Mouse (Mus musculus) gastrocnemius, adult 2 months (tissue): ENCODE results near the gene Mrpl12. TPM values are rescaled to one million over a fixed set of nuclear protein-coding genes. Genes with fewer than 3 reads are reported as not detected.

ENCODE experiments used
- DNase-seq: peaks from one replicate; pipeline ENCODE4 v3.0.0; 2022
- H3K27ac ChIP-seq: fragments of 200-600 bp; 2 replicates; pipeline ENCODE4 v1.8.1; 2022; ENCODE audit warnings: mild to moderate bottlenecking
- H3K4me3 ChIP-seq: fragments of 200-600 bp; 2 replicates; pipeline ENCODE4 v1.8.1; 2022; ENCODE audit warnings: mild to moderate bottlenecking, moderate library complexity
- CTCF ChIP-seq: fragments of 200-600 bp; IDR thresholded peaks from 2 replicates; pipeline ENCODE4 v1.8.1; 2022; ENCODE audit warnings: antibody characterized with exemption, mild to moderate bottlenecking, moderate library complexity
- intact Hi-C: fragments of 180-260 bp; cut with DNase I; formaldehyde crosslinking; loops from one replicate; pipeline ENCODE4 v1.15.1; 2025
- total RNA-seq, 2 experiments: library from RNA; stranded (reverse); gene quantifications; 2 replicates each; pipeline ENCODE4 v1.2.3; 2021

The Mrpl12 gene
- total RNA-seq, 2 experiments from 2014 or later = 120 to 177 TPM

DNA sequence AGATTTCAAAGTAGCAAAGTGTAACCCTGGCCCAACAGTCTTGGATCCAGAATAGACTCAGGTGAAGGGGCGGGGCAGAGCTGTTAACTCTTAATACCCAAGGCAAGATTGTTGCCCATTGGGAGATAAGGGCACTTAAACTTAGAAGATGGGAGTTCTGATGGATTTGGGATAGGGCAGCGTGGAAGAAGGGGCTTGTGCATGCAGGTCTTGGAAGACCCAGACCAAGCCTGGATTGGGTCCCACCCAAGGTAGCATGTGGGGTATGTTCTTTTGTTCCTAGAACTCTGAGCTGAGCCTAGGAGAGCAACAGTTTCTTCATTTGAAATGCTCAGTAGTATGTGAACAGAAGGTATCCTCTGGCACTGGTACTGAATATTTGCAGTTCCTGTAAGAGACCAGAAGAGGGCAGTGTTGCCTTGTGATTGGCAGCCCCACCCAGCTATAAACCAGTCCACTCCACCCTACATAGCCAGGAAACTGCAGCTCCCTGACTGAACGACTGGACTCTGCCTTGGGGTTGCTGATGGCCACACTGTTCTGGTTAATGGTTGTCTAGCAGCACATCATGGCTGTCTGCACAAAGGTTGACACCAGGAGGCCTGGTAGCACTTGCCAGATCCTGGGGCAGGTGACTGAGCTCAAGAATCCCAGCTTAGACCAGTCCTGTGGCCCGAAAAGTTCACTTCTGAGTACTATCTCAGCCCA lies 4.8 kb downstream of the Mrpl12 start:
- peak overlapping the region; percentile 78 for H3K27ac ChIP-seq
- H3K4me3 ChIP-seq = no peak overlapping the region
- intact Hi-C loops = loop anchor here (1.0 kb wide), 1 partner anchor 123 kb away; no protein-coding TSS in a partner anchor
- DNase-seq = peak; percentile 69
- peak; percentile 94; the same call in 1 of the 2 replicates for TF ChIP-seq CTCF

DNA sequence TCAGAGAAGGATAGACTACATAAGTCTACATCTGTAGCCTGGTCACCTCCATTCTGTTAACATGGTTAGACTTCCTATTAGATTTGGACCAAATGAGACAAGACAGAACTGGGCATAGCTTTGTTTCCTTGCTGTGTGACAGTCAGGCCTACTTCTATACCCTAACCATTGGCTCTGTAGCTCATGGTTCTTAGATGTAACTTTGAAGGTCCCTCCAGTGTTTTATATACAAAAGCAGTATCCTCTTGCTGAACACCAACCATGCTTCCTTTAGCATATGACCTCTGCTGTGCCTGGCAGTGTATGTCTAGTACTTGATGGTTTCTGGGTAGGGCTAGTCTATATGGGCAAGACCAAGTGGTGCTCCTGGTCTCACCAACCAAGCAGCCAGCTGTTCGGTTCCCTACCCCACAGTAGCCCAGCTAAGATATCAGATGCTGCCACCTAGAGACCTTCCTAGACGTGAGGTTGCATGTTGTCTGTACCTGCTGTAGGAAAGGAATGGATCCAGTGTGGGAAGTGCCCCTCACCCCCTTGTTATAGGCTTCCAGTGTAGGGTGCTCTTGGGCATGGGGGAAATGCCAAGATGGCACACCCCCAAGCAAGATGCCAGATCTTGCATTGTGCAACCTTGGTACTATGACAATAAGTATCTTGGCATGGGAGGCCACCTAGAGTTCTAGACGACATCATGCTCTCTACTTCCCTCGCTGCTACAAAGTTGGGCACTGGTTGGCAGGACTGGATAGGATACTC lies 6.1 kb downstream of the Mrpl12 start:
- H3K4me3 ChIP-seq = no peak overlapping the region
- no peak for TF ChIP-seq CTCF
- DNase-seq = no peak
- H3K27ac ChIP-seq = peak overlapping the region; percentile 86
- intact Hi-C loops = loop anchor here (5.0 to 10.0 kb wide), 2 partner anchors 222 to 294 kb away; partner anchors contain the start of genes Cenpx, Gps1, Lrrc45 and Rfng

DNA sequence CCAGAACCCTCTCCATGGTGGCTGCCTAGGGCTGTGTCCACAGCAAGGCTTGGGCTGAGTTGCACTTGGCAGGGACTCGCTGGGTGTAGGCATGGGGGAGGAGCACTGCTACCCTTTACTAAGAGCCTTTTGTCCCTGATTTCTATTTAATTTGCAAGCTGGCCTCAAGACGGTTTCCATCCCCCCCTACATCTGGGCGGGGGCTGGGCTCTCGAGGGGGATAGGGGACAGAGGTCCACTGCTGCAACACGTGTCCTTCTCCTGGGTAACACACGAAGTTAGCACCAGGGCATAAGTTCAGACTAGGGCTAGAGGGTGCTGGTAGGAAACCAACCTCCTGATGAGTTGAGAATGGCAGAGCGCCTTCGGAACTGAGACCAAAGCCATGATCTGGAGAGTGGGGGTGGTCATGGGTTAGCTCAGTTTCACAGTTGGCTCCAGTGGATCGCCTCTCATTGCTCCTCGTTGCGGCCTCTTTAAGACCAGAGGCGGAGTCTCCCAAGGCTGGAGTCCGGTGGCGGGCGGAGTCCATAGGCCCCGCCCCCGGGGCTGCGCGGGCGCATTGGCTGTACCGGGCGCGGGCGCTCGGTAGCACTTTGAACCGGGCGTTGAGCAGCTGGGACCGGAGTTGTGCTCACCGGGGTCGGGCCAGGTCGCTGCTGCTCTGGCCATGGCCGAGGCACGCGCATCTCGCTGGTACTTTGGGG lies 7.1 kb downstream of the Mrpl12 start, which contains the start of gene Slc25a10:
Gene Slc25a10 (plus strand): TSS at position 524 of the 707 bp plus-strand sequence.
- H3K4me3 ChIP-seq = peak within 1 kb of the TSS; percentile 92
- DNase-seq = peak; percentile 95
- no peak for TF ChIP-seq CTCF
- intact Hi-C loops = loop anchor here (5.0 to 10.0 kb wide), 2 partner anchors 221 to 293 kb away; partner anchors contain the start of genes Cenpx, Gps1, Lrrc45 and Rfng
- peak within 1 kb of the TSS; percentile 86 for H3K27ac ChIP-seq

DNA sequence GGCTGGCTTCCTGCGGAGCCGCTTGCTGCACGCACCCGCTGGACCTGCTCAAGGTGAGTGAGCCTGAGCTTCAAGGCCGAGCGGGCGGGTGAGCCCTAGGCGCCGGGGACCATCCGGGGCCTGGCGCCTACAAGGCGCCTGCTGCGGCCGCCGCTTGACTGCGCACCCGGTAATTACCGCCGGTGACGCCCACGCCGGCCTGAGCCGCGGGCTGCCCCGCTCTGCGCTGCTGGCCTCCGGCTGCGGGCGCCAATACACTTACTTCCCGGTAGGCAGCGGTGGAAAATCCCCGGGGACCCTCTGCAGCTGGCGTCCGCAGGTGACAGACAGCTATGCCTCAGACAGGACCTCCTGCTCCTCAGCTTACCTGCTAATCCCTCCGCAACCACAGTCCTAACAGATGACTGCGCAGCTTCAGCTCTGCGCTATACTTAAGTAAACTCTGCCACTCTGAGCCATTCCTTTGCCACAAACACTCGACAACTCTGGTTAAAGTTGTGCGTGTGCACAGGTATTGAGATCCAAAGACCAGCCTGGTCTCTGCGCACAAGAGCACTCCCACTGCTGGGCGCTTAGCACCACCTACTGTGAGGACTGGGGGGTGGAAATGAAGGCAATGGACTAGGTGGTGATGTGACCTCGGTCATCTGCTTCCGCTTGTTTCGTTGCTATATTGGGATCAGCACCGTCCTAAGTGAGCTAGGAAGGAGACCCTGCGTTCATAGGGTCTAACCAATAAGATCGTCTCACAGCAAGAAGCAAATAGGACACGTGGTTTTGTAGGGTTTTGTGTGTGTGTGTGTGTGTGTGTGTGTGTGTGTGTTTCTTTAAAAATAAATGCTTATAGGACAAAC lies 7.8 kb downstream of the Mrpl12 start:
- DNase-seq = peak; percentile 50
- intact Hi-C loops = loop anchor here (5.0 to 10.0 kb wide), 2 partner anchors 220 to 293 kb away; partner anchors contain the start of genes Cenpx, Gps1, Lrrc45 and Rfng
- H3K4me3 ChIP-seq = peak overlapping the region; percentile 92
- peak overlapping the region; percentile 86 for H3K27ac ChIP-seq
- peak; percentile 21; the same call in 1 of the 2 replicates for TF ChIP-seq CTCF

DNA sequence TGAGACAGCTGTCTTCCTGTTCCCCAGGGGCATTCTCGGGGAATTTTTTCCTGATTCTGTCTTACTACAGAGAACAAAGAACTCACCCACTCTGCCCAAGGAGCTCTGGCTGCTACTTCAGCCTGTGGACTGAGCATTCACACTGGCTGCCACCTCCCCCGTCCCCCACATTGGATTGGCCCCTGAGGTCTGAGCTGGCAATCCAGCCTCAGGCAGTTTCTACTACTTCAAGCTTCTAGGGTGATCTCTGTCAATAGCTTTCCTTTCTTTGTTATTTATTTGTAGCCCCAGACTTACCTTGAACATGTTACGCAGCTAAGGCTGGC lies 8.4 kb downstream of the Mrpl12 start:
- Histone ChIP-seq H3K4me3 (peak overlapping the region; percentile 92), H3K27ac (no peak overlapping the region)
- intact Hi-C loops = loop anchor here (5.0 to 10.0 kb wide), 2 partner anchors 219 to 292 kb away; partner anchors contain the start of genes Cenpx, Gps1, Lrrc45 and Rfng
- no peak for DNase-seq
- no peak for TF ChIP-seq CTCF

DNA sequence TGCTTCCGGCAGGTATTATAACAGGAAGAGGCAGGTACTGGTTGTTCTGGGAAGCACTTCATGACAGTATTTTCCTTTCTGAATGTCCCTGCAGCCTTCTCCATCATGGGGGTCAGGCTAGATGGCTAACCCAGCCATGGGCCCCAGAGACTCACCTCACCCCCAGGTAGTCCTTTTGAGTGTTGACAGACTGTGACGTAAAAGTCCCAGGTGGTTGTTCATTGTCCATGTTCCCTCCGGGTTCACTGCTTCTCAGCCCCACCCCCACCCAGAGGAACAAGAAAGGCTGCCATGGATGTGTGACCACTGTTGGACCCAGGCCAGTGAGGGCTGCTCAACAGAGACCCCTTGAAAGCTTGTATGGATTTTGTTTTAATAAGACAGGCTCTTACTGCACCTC lies 8.9 kb downstream of the Mrpl12 start:
- TF ChIP-seq CTCF = no peak
- Histone ChIP-seq H3K27ac (no peak overlapping the region), H3K4me3 (peak overlapping the region; percentile 92; the same call in 1 of the 2 replicates)
- no peak for DNase-seq
- intact Hi-C loops = loop anchor here (5.0 to 10.0 kb wide), 2 partner anchors 219 to 291 kb away; partner anchors contain the start of genes Cenpx, Gps1, Lrrc45 and Rfng

DNA sequence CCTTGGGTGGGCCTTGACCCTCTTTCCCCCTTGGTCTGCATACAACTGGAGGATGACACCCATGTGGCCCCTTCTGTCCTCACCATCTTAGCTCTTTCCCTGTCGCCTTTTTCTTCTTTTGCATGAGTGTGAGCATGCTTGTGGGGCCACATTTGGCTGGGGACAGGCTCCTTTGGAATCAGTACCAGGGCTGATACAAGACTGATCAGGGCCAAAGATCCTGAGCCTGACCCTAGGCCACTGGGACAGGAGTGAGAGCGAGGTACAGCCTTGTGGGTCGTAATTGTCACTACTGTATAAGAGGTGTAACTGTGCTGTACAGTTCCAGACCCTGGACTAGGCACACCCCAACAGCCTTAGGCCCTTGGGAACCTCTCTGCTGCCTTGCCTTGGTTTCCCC lies 9.5 kb downstream of the Mrpl12 start:
- no peak for DNase-seq
- no peak for TF ChIP-seq CTCF
- intact Hi-C loops = loop anchor here (5.0 to 10.0 kb wide), 2 partner anchors 218 to 291 kb away; partner anchors contain the start of genes Cenpx, Gps1, Lrrc45 and Rfng
- Histone ChIP-seq H3K4me3 (no peak overlapping the region), H3K27ac (no peak overlapping the region)

DNA sequence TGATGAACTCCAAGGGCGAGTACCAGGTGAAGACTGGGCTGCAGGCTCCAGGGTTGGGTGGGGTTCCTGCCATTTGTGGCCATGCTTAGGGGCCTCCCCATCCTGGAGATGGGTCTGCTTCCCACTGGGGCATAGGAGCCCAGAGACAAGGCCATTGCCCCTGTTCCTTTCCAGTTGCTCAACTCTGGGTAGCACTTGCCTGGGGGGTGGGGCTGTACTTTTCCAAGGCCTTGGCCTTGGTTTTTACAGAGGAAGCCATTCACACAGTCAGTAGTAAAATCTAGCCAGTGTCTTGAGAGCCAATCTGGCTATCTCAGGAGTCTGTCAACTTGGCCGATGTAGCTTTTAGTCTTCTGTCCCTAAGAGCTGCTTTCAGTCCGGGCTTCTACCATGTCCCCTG lies 13.0 kb downstream of the Mrpl12 start:
- DNase-seq = no peak
- intact Hi-C loops = loop anchor here (10.0 kb wide), 1 partner anchor 287 kb away; the partner anchor contains the start of genes Gps1 and Rfng
- peak overlapping the region; percentile 28; the same call in 1 of the 2 replicates for H3K27ac ChIP-seq

DNA sequence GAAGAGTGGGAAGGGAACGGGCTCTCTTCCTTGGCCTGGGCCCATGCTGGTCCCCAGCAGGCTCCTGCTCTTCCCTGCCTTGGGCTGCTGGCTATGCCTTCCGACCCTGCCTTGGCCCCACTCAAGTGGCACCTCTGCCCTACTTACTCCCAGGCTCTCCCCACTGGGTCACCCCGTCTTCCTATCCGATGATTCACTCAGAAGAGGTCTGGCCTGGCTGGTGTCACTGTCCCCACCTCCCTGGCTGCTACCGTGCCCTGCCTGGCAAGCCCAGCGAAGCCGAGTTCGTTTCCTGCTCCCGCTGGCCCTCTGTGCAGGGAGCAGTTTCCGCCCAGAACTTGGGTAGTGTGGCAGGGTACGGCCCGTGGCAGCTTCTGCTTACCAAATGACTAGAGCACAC lies 13.8 kb downstream of the Mrpl12 start:
- intact Hi-C loops = loop anchor here (10.0 kb wide), 1 partner anchor 287 kb away; the partner anchor contains the start of genes Gps1 and Rfng
- TF ChIP-seq CTCF = no peak
- Histone ChIP-seq H3K4me3 (no peak overlapping the region), H3K27ac (peak overlapping the region; percentile 28; the same call in 1 of the 2 replicates)
- DNase-seq = no peak

More for the DNA sequence above, 13.0 kb downstream of the Mrpl12 start:
- TF ChIP-seq CTCF = no peak
- no peak overlapping the region for H3K4me3 ChIP-seq

DNA sequence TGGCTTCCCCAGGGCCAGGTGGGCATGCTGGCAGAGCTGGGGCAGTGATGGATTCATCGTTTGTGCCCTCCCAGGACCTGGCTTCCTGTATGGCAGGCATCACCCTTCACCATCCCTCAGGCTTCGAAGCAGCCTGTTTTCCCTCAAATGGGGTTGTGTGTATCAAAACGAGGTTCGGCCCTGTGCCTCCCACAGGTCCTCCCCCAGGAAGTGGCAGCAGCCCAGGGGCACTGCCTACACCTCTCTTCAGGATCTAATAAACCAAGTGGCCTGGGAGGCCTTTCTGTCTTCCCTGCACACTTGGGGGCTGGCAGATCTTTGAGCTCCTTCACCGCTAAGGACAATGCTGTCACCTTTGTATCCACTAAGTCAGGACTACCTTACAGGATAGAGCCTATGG lies 14.5 kb downstream of the Mrpl12 start:
- intact Hi-C loops = loop anchor here (10.0 kb wide), 1 partner anchor 286 kb away; the partner anchor contains the start of genes Gps1 and Rfng
- DNase-seq = no peak
- Histone ChIP-seq H3K4me3 (no peak overlapping the region), H3K27ac (no peak overlapping the region)
- no peak for TF ChIP-seq CTCF

DNA sequence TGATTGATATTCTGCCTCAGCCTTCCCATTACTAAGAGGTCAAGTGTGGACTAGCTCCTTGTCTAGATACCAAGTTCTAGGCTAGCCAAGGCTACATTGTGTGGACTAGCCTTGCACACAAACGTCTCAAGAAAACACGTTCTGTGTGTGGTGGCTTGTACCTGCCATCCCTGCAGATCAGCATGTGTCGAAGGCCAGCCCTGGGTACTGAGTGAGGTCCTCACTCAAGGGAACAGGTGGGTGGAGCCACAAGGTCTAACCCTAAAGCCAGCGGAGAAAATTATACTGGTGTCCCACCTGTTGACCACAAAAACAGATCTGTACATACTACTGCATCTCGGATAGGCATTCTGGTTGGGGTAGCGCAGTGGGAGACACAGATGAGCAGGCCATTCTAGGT lies 15.5 kb downstream of the Mrpl12 start:
- DNase-seq = no peak

More for the DNA sequence above, 15.5 kb downstream of the Mrpl12 start:
- intact Hi-C loops = loop anchor here (10.0 kb wide), 1 partner anchor 285 kb away; the partner anchor contains the start of genes Gps1 and Rfng
- TF ChIP-seq CTCF = no peak
- Histone ChIP-seq H3K27ac (no peak overlapping the region), H3K4me3 (no peak overlapping the region)
